Mouse (Mus musculus): Measurements from ENCODE around the gene Btrc.

Gene Btrc

DNA sequence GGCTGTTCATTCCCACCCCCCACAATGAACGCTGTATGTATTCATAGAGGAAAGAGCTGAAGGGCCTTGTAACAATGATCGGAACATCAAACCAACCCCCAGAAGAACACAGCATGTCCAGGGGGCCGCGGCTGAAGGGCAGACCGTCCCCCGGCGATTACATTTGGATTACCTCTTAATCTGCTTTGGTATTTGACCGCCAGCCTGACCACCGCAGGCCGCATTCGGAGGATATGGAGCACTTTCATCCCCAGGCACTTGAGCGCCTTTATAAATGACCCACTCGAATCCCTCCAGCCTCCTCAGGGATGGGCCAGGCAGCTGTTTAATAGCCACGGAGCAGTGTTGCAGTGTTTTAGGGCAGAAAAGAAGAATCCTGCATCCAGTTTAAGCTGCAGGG, 203.8 kb downstream of the Btrc start:
- in situ Hi-C loops (cut with MseI, MboI): no loop called here

DNA sequence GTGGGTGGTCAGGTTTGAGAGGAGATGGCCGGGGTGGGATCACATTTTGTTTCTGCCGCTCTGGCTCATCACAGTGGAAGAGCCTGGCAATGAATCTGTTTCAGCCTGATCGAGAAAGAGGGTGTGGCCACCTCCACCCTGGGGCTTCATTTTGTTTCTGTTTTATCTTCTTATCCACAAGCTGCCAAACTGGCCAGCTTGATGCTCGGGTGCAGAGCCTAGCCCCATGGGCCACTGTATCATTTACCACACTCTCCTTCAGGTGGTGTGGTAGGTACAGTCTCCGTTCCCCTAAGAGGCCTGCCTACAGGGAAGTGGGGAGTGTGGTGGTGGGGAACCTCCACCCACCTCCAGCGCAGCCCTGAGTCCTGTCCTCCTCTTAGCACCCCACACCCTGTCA, 209.5 kb downstream of the Btrc start:
- in situ Hi-C loops (cut with MseI, MboI): loop anchor here (10.0 kb wide), 1 partner anchor 172 kb away; the partner anchor contains the start of genes Fgf8 (in 2 of the 2) and Npm3 (in 2 of the 2)

DNA sequence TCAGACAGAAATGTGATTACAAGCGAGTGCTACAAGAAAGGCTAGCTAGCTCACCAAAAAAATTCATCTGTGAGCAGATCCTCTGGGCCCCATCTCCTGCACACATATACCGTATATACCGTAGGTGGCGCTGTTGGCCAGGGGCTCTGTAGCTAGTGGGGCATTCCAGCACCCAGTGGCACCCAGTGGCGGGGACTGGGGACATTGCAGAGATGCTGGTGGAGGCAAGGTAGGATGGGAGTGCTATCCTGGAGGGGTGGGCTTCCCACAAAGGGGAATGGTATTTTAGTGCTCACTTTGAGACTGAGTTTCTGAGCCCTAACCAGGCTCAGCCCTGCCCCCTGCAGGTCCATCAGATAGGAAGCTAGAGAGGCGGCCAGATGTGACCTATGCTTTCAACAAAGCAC, 210.3 kb downstream of the Btrc start:
- in situ Hi-C loops (cut with MseI, MboI): loop anchor here (10.0 kb wide), 1 partner anchor 171 kb away; the partner anchor contains the start of genes Fgf8 (in 2 of the 2) and Npm3 (in 2 of the 2)

DNA sequence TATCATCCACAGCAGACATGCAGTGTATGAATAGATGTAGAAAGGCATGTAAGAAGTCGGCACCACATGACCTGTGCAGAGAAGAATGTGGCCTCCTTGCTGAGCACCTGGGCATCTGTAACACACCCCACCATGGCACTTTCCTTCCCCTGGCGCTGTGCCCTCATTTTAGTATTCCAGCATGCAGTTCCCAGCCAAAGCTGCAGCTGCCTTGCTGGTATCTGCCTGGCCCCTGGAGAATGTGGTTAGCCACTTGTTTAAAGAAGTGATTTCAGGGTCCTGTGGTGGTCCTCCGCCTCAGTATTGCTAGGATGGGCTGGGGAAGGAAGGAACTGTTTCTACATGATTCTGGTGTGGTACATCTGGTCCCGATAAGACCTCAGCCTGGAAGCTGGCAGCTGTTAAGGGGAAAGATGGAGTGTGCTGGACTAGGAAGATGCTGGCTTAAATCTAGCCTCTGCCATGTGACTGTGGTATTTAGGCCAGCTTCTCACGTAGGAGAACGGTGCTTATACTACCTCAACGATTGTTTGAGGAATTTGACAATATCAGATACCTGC, 210.9 kb downstream of the Btrc start:
- in situ Hi-C loops (cut with MseI, MboI): loop anchor here (10.0 kb wide), 1 partner anchor 170 kb away; the partner anchor contains the start of genes Fgf8 (in 2 of the 2) and Npm3 (in 2 of the 2)

- in situ Hi-C loops (cut with MseI, MboI): loop anchor here (10.0 kb wide), 1 partner anchor 170 kb away; the partner anchor contains the start of genes Fgf8 (in 2 of the 2) and Npm3 (in 2 of the 2)
These were observed 211.6 kb downstream of the Btrc start for GRCm38 (mm10) chr19:45574941-45575631.

DNA sequence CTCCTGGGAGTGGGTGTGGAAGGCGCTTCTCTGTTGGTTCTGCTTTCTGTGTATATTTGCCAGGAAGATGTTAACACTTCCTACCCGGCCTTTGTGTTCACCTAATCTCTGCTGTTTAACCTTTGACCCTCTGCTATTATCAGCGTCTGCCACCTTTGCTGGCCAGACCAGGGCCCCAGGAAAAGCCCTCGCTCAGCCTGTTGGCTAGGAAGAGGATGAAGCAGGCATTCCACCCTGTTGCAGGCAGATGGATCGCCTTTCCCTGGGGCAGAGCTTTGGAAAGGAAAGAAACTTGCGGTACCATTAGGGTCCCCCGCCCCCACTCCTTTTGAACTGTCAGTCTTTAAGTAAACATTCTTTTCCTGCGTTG, 212.1 kb downstream of the Btrc start:
- in situ Hi-C loops (cut with MseI, MboI): loop anchor here (10.0 kb wide), 1 partner anchor 169 kb away; the partner anchor contains the start of genes Fgf8 (in 2 of the 2) and Npm3 (in 2 of the 2)

- in situ Hi-C loops (cut with MseI, MboI): loop anchor here (10.0 kb wide), 1 partner anchor 168 kb away; the partner anchor contains the start of genes Fgf8 (in 2 of the 2) and Npm3 (in 2 of the 2)
These were observed 213.7 kb downstream of the Btrc start for GRCm38 (mm10) chr19:45577141-45577750.

GRCm38 (mm10) chr19:45578976-45579375, 215.4 kb downstream of the Btrc start:
- in situ Hi-C loops (cut with MseI, MboI): loop anchor here (10.0 kb wide), 1 partner anchor 166 kb away; the partner anchor contains the start of genes Fgf8 (in 2 of the 2) and Npm3 (in 2 of the 2)

DNA sequence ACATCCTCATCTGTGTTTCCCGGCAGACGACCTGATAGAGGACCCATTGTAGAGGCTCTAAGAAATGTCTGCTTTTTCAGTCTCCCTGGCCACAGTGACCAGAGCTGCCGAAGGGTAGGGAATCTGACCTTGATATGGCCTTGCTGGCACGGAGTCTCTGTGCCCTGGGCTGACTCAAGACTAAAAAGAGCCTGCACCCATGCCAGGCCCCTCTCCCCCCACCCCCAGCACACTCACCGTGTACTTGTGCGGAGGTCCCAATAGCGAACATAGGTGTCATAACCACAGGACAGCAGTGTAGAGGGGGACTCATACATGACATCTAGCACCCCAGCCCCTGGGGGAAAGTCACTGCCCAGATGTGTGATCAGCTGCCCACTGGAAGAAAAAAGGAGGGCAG, 215.9 kb downstream of the Btrc start:
- in situ Hi-C loops (cut with MseI, MboI): loop anchor here (10.0 kb wide), 1 partner anchor 165 kb away; the partner anchor contains the start of genes Fgf8 (in 2 of the 2) and Npm3 (in 2 of the 2)
